Mouse (Mus musculus) erythroblast, embryonic 14.5 days (primary cell): ENCODE results near the gene Foxd2.

Experiments
- GATA1 ChIP-seq: IDR thresholded peaks from 2 replicates; pipeline ENCODE4 v1.6.1; 2012; ENCODE audit warnings: low read length, inconsistent platforms, mixed read lengths
- TAL1 ChIP-seq: IDR thresholded peaks from 3 replicates; pipeline ENCODE4 v1.6.1; 2012; ENCODE audit warnings: low read length, inconsistent platforms, mixed read lengths

GRCm38 (mm10) chr4:114882232-114882631 lies 26.4 kb downstream of the Foxd2 start:
- TF ChIP-seq TAL1 (no peak), GATA1 (no peak)
